Mouse (Mus musculus): ENCODE data around the gene Rnf157. TPM values are rescaled to one million over a fixed set of nuclear protein-coding genes. Genes with fewer than 3 reads are reported as not detected.

Rnf157 gene
- polyA plus RNA-seq, 1 experiment: 2.3 TPM

DNA sequence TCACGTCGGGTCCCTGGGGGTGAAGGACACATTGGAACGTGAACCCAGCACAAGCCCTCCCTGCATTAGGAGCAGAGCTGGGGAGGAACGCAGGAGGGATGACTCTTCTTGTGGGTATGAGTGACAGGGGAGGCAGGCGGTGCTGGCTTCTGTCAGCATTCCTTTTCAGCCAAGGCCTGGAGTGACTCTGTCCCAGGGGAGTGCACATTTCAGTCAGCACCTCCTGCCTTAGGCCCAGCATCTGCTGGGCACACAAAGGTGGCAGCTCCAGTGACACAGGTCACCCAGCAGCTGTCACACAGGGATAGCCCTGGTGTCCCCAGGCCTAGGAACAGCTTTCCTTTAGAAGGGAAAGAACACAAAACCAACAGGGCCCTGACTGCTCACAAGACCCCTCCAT lies 64.9 kb downstream of the Rnf157 start:
- Histone ChIP-seq H3K4me3 (ENCODE audit: low read depth, low read length) (no peak overlapping the region), H3K27me3 (ENCODE audit: control insufficient read depth, insufficient read depth, low read length) (no peaks in the 10 kb centered on the region), H3K27ac (ENCODE audit: insufficient read depth, low read depth, low read length) (no peak overlapping the region), H3K36me3 (ENCODE audit: control insufficient read depth, insufficient read depth, low read length) (no peaks in the 10 kb centered on the region), H3K4me1 (ENCODE audit: control insufficient read depth, insufficient read depth, insufficient read length, low read length) (peaks cover 2% of the 10 kb centered on the region; the same call in 1 of the 2 replicates)
- TF ChIP-seq CTCF (IDR thresholded peaks at IDR 0.05; ENCODE audit: extremely low read depth, insufficient read length, insufficient replicate concordance, low read depth, low read length) (no peak), POLR2A (IDR thresholded peaks at IDR 0.05; ENCODE audit: low read depth, low read length) (no peak)
- WGBS: 87% methylated on average over 5 of the region's 5 CpGs

GRCm38 (mm10) chr11:116347012-116347411 lies 65.8 kb downstream of the Rnf157 start:
- Histone ChIP-seq H3K4me3 (ENCODE audit: low read depth, low read length) (no peak overlapping the region), H3K36me3 (ENCODE audit: control insufficient read depth, insufficient read depth, low read length) (no peaks in the 10 kb centered on the region), H3K4me1 (ENCODE audit: control insufficient read depth, insufficient read depth, insufficient read length, low read length) (peaks cover 2% of the 10 kb centered on the region; the same call in 1 of the 2 replicates), H3K27ac (ENCODE audit: insufficient read depth, low read depth, low read length) (no peak overlapping the region), H3K27me3 (ENCODE audit: control insufficient read depth, insufficient read depth, low read length) (no peaks in the 10 kb centered on the region)
- 89% methylated on average over 7 of the region's 7 CpGs for WGBS
- no peak for TF ChIP-seq CTCF (IDR thresholded peaks at IDR 0.05; ENCODE audit: extremely low read depth, insufficient read length, insufficient replicate concordance, low read depth, low read length)
- no peak for TF ChIP-seq POLR2A (IDR thresholded peaks at IDR 0.05; ENCODE audit: low read depth, low read length)

DNA sequence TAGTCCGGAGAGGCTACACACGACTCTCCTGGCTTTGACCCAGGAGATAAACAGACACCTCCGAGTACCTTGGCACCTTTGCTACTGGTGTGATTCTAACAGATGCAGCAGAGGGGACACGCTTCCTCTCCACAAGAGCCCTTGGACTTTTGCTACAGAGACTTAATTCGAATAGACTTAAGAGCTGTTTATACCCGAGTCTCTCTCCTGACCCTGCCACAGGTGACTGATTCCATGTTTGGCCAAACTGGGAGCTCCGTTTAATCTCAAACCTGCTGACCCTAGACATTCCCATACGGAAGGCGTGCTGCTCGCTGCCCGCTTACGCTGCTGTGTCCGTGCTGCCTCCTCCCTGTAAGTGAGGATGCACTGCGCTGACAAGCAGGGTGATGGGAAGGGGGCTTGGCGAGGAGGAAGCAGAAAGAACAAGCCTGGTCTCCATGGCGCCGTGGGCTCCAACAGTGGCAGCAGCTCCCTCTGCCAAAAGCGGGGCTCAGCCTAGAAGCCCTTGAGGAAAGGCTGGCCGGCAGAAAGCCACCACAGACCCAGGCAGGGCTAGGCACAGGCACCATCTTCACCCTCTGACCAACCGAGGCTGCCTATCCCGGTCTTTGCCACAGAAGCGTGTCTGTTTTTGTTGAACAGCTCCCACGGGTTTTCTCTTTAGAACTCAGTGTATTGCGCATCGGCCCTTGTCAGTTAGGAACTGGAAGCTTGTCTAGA lies 70.6 kb downstream of the Rnf157 start:
- Histone ChIP-seq H3K27me3 (ENCODE audit: control insufficient read depth, insufficient read depth, low read length) (no peaks in the 10 kb centered on the region), H3K36me3 (ENCODE audit: control insufficient read depth, insufficient read depth, low read length) (no peaks in the 10 kb centered on the region), H3K4me3 (ENCODE audit: low read depth, low read length) (no peak overlapping the region), H3K27ac (ENCODE audit: insufficient read depth, low read depth, low read length) (no peak overlapping the region), H3K4me1 (ENCODE audit: control insufficient read depth, insufficient read depth, insufficient read length, low read length) (no peaks in the 10 kb centered on the region)
- WGBS: 73% methylated on average over 25 of the region's 25 CpGs
- TF ChIP-seq CTCF (IDR thresholded peaks at IDR 0.05; ENCODE audit: extremely low read depth, insufficient read length, insufficient replicate concordance, low read depth, low read length) (no peak), POLR2A (IDR thresholded peaks at IDR 0.05; ENCODE audit: low read depth, low read length) (no peak)

GRCm38 (mm10) chr11:116337531-116337930 lies 75.3 kb downstream of the Rnf157 start:
- WGBS: 85% methylated on average over 6 of the region's 6 CpGs
- no peaks in the 10 kb centered on the region for H3K36me3 ChIP-seq (ENCODE audit: control insufficient read depth, insufficient read depth, low read length)
- peaks cover 8% of the 10 kb centered on the region for H3K4me1 ChIP-seq (ENCODE audit: control insufficient read depth, insufficient read depth, insufficient read length, low read length)
- no peak for TF ChIP-seq POLR2A (IDR thresholded peaks at IDR 0.05; ENCODE audit: low read depth, low read length)
- no peak for TF ChIP-seq CTCF (IDR thresholded peaks at IDR 0.05; ENCODE audit: extremely low read depth, insufficient read length, insufficient replicate concordance, low read depth, low read length)
- peaks cover 10% of the 10 kb centered on the region for H3K27me3 ChIP-seq (ENCODE audit: control insufficient read depth, insufficient read depth, low read length)
- no peak overlapping the region for H3K27ac ChIP-seq (ENCODE audit: insufficient read depth, low read depth, low read length)
- no peak overlapping the region for H3K4me3 ChIP-seq (ENCODE audit: low read depth, low read length)

DNA sequence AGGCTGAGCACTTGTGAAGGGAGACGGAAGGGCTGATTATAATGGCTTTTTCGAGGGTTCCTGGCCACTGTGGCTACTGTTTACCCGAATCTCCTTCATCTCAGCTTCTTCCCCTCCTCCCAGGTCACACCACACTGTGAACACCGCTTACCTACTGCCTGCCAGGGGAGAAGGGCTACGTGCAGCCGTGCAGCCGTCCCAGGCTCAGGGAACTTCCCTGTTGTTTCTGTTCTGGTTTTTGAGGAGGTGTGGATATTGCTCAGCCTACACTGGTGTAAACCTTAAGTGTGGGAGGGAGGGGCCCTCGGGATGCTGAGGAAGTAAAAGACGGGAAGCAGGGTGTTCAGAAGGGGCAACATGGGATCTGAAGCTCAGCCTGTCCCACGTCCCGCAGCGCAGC lies 75.8 kb downstream of the Rnf157 start:
- TF ChIP-seq CTCF (IDR thresholded peaks at IDR 0.05; ENCODE audit: extremely low read depth, insufficient read length, insufficient replicate concordance, low read depth, low read length): no peak
- no peak for TF ChIP-seq POLR2A (IDR thresholded peaks at IDR 0.05; ENCODE audit: low read depth, low read length)
- Histone ChIP-seq H3K4me1 (ENCODE audit: control insufficient read depth, insufficient read depth, insufficient read length, low read length) (peaks cover 8% of the 10 kb centered on the region), H3K27me3 (ENCODE audit: control insufficient read depth, insufficient read depth, low read length) (peaks cover 10% of the 10 kb centered on the region), H3K4me3 (ENCODE audit: low read depth, low read length) (no peak overlapping the region), H3K27ac (ENCODE audit: insufficient read depth, low read depth, low read length) (no peak overlapping the region), H3K36me3 (ENCODE audit: control insufficient read depth, insufficient read depth, low read length) (no peaks in the 10 kb centered on the region)
- WGBS: 70% methylated on average over 12 of the region's 12 CpGs

- H3K27ac ChIP-seq (ENCODE audit: insufficient read depth, low read depth, low read length): no peak overlapping the region
- H3K36me3 ChIP-seq (ENCODE audit: control insufficient read depth, insufficient read depth, low read length): no peaks in the 10 kb centered on the region
- TF ChIP-seq CTCF (IDR thresholded peaks at IDR 0.05; ENCODE audit: extremely low read depth, insufficient read length, insufficient replicate concordance, low read depth, low read length): no peak
- no peak for TF ChIP-seq POLR2A (IDR thresholded peaks at IDR 0.05; ENCODE audit: low read depth, low read length)
- peaks cover 8% of the 10 kb centered on the region for H3K4me1 ChIP-seq (ENCODE audit: control insufficient read depth, insufficient read depth, insufficient read length, low read length)
- 90% methylated on average over 4 of the region's 4 CpGs for WGBS
- peaks cover 10% of the 10 kb centered on the region for H3K27me3 ChIP-seq (ENCODE audit: control insufficient read depth, insufficient read depth, low read length)
- no peak overlapping the region for H3K4me3 ChIP-seq (ENCODE audit: low read depth, low read length)
These were observed 76.4 kb downstream of the Rnf157 start for GRCm38 (mm10) chr11:116336393-116336792.

DNA sequence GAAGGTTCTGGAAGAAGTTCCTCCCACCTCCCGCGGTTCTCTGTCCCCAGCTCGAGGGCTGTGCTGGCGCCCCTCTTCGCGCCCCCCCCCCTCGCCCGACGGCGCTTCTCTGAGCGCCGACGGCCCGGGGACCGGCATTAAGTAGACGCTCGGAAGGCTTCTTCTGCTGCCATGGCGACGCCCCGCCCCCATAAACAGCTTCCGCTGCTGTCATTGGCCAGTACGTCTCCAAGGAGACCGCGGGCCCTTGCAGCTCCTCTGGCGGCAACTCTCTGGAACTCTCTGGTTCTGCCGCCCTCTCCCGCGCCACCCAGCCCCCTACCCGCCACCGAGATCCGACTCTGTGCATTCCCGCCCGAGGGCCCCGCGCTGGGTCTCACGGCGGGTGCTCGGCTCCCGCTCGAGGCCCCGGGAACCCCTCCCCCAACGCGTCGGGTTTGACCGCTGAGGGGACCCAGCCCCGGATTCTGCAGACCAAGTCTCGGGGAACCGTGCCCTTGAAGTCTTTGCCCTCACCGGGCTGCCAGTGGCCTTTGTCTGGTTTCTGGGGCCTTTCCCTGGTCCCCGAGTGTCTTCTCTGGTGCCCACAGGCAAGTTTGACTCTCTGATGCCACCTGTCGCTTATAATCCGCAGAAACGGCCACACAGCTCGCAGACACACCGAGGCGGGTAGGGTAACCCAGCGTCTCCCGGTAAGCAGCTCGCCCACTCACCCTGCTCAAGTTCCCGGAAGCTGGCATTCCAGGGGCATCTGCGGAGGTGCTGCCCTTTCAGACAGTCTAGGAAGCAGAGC lies 77.4 kb downstream of the Rnf157 start, which contains the start of gene Foxj1:
TSS of gene Foxj1 (minus strand) at position 156 of the 793 bp plus-strand sequence.
- 1% methylated on average over 59 of the region's 61 CpGs for WGBS
- TF ChIP-seq CTCF (IDR thresholded peaks at IDR 0.05; ENCODE audit: extremely low read depth, insufficient read length, insufficient replicate concordance, low read depth, low read length) (peak; percentile 40; the same call in 1 of the 2 replicates), POLR2A (IDR thresholded peaks at IDR 0.05; ENCODE audit: low read depth, low read length) (no peak)
- H3K4me3 ChIP-seq (ENCODE audit: low read depth, low read length): peak within 1 kb of the TSS; percentile 87
- peaks cover 8% of the 10 kb centered on the region for H3K4me1 ChIP-seq (ENCODE audit: control insufficient read depth, insufficient read depth, insufficient read length, low read length)
- H3K27ac ChIP-seq (ENCODE audit: insufficient read depth, low read depth, low read length): no peak within 1 kb of the TSS
- H3K36me3 ChIP-seq (ENCODE audit: control insufficient read depth, insufficient read depth, low read length): no peaks in the 10 kb centered on the region
- peaks cover 10% of the 10 kb centered on the region for H3K27me3 ChIP-seq (ENCODE audit: control insufficient read depth, insufficient read depth, low read length)
